Mouse (Mus musculus): ENCODE measurements around the gene Vwa1.
"Not testable (repeated sequence)": the region's sequence is repeated elsewhere in the genome, so short reads cannot be mapped to it uniquely, and the experiment has no call there.

Gene Vwa1

DNA sequence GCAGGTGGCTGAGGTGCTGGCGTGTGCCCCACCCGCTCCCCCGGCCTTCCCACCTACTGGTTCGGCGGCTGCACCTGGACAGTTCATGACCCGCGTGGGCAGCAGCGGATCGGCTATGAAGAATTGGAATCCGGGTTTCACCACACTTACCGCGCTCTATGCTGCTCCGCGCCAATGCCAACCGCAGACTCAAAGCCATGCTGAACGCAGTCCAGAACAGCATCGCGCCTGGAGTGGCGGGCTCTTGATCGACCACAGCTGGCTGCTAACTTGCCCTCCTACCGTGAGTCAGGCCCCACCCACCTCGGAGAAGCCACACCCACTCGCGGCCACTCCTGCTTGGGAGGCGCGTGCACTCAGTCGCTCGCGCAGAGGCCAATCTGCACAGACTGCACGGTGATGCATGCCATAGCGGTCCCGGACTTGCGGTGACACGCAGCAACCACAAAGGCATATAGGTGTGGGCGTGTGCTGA lies at the start of gene Vwa1:
Gene Vwa1 (minus strand): TSS at position 419 of the 475 bp plus-strand sequence.
- peak; percentile 95 for DNase-seq

DNA sequence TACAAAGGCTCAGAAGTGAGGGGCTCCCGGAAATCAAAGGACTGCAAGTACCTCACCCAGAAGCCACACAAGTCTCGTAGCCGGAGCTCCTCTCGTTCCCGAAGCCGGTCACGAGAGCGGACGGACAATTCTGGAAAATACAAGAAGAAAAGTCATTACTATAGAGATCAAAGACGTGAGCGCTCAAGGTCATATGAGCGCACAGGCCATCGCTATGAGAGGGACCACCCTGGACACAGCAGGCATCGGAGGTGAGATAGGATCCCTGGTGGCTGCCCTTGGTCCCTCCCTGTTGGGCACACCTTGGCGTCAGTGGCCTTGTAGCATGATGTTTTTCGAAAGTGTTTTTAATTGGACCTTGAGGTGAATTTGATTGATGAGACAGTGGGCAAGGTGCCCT lies 48.9 kb upstream of the Vwa1 start:
- DNase-seq: no peak

DNA sequence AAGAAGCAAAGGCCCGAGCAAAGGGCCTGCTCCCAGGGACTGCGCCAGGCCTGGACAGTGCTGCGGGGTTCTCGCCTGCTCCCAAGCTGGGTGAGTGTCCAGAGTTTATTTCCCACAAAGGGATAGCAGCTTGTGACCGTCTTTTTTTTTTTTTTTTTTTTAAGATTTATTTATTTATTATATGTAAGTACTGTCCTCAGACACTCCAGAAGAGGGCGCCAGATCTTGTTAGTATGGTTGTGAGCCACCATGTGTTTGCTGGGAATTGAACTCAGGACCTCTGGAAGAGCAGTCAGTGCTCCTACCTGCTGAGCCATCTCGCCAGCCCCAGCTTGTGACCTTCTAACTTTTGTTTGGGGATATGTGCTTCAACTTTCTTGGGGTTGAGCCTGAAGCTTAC lies 46.5 kb upstream of the Vwa1 start:
- DNase-seq: peak in 1 of 2 experiments; percentile 57

- no peak for DNase-seq
Observed at GRCm38 (mm10) chr4:155817533-155817932, 43.0 kb upstream of the Vwa1 start.

DNA sequence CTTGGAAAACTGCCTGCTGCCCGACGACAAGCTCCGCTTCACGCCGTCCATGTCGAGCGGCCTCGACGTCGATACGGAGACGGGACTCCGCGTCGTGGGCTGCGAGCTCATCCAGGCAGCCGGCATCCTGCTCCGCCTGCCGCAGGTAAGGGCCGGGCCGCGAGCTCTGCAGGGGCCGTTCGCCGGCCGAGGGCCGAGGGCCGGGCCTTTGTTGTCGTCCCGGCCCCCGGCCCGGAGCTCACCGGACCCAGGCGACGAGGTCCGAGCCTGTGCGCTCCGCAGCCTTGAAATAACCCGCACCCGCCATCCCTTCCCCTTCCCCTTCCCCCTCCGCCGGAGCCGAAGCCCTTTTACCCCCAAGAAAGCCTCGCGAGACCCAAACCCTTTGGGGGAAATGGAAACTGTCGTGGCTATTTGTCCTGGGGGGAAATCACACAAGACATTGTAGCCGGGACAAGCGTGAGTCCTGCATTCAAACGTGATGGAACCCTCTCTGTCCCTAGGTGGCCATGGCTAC lies 38.2 kb upstream of the Vwa1 start:
- peak; percentile 32 to 56 for DNase-seq

- DNase-seq: peak; percentile 95 to 98
Observed at GRCm38 (mm10) chr4:155811929-155812664, 37.6 kb upstream of the Vwa1 start, which contains the start of gene Ccnl2. Ccnl2 (plus strand) TSS chr4:155812489.

DNA sequence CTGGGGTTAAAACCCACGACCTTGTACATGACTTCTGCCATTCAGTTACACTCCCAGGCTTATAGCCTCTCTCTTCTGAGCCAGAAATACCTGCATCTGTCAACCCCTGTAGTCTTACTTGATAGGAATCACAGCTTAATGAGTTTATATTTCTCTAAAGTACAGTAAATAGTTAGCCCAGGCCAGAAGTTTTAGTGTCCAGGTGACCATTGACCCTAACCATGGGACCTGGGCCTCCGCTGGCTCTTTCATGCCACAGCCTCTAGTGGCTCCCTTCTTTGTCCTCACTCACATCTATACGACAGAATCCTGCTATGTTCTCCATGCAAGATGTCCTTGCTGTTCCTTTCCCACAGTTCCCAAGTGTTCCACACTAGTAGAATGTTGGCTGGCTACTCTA lies 33.3 kb upstream of the Vwa1 start:
- no peak for DNase-seq

DNA sequence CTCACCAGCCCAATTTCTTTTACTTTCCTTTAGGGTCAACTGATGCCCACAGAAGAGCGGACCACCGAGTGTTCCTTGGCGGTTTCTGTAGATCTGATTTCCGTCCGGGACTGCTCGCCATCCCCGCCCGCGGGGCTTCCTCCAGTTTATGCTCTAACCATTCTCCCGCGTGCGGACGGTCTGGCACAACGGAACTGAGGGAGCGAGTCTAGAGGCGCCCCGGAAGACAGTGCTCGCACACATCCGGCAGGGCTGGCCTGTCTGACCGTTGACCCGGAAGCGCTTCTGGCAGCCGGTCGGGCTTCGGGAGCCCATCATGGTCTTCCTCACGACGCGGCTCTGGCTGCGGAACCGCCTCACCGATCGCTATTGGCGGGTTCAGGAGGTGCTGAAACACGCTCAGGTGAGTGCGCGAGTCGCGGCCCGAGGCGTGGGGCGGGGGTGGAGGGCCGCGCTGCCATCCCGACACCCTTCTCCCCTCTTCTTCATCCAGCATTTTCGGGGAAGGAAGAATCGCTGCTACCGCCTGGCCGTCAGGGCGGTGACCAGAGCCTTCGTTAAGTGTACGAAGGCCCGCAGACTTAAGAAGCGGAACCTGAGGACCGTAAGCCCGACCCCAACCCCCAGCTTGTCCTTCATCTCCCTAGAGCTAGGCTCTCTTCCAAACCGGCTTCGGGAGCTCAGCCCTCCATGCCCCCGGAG lies 29.0 kb upstream of the Vwa1 start:
- DNase-seq: peak; percentile 97

GRCm38 (mm10) chr4:155802741-155803339 lies 28.3 kb upstream of the Vwa1 start, which contains the start of gene Mrpl20:
Mrpl20 (plus strand) TSS chr4:155802878.
- peak in 1 of 2 experiments; percentile 51 for DNase-seq

DNA sequence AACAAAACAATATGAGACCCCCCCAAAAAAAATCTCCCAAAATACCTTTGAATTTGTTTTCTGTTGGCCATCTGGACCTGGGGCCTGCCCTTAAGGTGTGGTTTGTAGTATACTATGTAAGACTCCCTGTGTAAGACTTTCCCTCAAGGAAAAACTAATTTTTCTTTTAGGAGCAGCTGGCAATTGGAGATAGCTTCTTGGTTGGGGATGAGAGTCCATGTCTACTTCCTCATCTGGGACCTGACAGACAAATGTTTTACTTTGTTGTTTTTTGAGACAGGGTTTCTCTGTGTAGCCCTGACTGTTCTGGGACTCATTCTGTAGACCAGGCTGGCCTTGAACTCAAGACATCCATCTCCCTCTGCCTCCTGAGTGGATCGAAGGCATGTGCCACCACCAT lies 27.6 kb upstream of the Vwa1 start:
- no peak for DNase-seq

- no peak for DNase-seq
Observed at GRCm38 (mm10) chr4:155793730-155794129, 19.2 kb upstream of the Vwa1 start.

DNA sequence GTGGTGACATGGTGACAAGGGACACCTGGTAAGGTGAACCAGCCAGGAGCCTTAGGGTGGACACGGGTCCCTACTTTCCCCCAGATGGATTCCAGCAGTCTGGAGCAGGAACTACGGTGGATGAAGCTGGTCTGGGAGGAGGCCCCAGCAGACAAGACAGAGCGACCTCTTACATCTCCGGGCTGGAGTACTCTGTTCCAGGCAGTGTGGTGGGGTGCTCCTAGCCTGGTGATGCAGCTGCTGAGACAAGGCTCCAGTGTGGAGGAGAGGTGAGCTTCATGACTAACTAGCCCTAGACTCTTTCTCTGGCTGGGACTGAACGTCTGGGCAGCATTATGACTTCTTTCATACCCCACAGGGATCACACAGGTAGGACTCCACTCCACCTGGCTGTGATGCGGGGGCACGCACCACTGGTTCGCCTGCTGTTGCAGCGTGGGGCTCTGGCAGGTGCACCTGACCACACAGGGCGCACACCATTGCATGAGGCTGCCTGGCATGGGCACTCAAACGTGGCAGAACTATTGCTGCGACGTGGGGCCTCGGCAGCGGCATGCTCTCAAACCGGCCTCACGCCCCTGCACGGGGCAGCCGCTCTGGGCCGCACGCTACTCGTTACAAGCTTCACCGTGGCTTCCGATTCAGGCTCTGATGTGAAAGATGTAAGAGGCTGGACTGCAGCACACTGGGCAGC lies 16.9 kb upstream of the Vwa1 start:
- peak; percentile 34 to 69 for DNase-seq

GRCm38 (mm10) chr4:155790650-155791161 lies 16.2 kb upstream of the Vwa1 start:
- peak; percentile 58 to 81 for DNase-seq

DNA sequence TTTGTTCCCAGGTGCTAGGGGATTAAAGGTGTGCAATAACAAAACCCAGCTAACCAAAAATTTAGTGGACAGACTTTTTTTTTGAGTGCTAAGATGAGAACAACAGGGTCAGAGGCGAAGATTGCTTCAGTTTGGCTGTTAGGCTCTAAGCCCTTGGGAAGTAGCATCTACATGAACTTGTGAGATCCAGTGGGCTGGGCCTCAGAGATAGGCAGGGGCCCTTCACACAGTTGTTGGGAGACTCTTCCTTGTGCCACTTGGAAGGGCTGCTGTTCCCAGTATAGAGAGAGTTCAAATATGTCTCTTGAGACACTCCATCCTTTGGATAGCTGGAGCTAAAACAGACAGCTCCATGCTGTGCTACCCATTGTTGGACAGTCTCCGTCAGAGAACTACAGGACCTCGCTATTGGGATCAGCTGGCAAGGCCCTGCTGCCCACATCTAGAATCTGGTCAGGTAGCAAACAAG lies 15.6 kb upstream of the Vwa1 start, which contains the start of gene Ankrd65:
Gene Ankrd65 (plus strand): TSS at position 419 of the 469 bp plus-strand sequence.
- DNase-seq: no peak

- not testable (repeated sequence) for DNase-seq
Observed at GRCm38 (mm10) chr4:155788833-155789232, 14.3 kb upstream of the Vwa1 start.

- no peak for DNase-seq
Observed at GRCm38 (mm10) chr4:155788300-155788699, 13.8 kb upstream of the Vwa1 start.

- no peak for DNase-seq
Observed at GRCm38 (mm10) chr4:155785819-155786218, 11.3 kb upstream of the Vwa1 start, which contains the start of gene Tmem88b. Tmem88b (minus strand) TSS chr4:155785874.

DNA sequence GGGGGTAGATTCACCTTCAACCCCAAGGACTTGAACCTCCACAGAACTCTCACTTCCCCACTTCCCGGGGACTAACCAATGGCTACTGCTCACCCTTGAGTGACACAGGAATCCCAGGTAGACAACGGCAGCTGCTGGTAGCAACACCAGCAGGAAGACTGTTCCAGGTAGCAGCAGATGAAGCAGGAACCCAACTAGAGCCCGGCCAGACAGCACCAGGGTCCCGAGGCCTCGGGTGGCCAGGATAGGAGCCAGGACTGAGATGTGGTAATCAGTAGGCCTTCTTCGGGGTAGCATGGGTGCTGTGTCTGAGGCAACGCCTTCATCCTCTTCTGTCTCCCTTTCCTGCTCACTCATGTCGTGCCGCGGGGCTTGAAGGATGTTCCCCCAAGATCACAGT lies 10.7 kb upstream of the Vwa1 start:
- DNase-seq: no peak

GRCm38 (mm10) chr4:155784081-155784701 lies 9.7 kb upstream of the Vwa1 start:
- DNase-seq: peak; percentile 79 to 93

DNA sequence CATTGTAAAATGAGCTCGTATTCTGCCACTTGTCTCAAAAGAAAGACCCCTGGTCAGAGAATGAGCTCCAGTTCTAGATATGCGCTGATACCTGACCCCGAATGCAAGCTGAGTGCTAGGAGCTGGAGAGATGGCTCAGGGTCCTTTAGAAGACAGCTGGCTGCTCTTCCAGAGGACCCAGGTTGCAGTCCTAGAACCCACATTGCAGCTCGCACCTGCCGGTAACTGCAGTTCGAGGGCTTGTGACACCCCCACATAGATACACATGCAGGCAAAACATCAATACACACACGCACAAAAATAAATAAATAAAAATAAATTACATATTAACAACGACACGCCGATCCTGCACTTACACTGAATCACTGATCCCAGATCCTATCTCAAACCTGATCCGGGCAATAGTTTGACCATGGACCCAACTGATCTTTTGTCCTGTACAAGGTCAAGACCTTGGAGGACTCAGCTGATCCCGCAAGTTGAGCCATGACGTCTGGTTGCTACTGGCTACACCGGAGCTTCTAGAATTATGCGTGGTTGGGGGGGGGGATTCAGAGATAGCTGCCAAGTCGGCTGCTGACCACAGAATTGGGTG lies 9.1 kb upstream of the Vwa1 start:
- no peak for DNase-seq

- DNase-seq: peak; percentile 75 to 89
Observed at GRCm38 (mm10) chr4:155780895-155781294, 6.4 kb upstream of the Vwa1 start.

All from kidney, postnatal 25 days (tissue).